Mouse (Mus musculus) kidney, postnatal 14 days (tissue): Measurements from ENCODE around the gene Glis2.
A peak's percentile ranks its signal among the peaks of the same experiment; 100 is the strongest.

Source experiments
- DNase-seq: peaks from one replicate; pipeline ENCODE4 v3.0.0; 2022; ENCODE audit warnings: mixed read lengths

The Glis2 gene

DNA sequence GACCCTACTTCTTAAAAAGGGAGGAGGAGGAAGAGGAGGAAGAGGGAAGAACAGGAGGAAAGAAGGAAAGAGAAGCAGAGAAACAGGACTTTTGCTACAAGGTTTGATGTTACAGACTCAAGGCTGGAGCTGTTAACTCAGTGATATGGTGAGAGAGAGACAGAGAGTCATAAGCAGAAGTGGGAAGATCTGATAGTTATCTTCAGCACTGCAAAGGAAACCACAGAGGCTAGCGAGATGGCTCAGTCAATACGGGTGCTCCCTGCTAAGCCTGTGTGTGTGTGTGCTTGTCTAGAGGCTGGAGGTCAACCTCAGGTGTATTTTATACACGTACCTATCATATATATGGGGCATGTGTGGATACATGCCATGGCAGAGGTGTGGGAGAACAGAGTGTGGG, 10.7 kb upstream of the Glis2 start:
- no peak for DNase-seq

DNA sequence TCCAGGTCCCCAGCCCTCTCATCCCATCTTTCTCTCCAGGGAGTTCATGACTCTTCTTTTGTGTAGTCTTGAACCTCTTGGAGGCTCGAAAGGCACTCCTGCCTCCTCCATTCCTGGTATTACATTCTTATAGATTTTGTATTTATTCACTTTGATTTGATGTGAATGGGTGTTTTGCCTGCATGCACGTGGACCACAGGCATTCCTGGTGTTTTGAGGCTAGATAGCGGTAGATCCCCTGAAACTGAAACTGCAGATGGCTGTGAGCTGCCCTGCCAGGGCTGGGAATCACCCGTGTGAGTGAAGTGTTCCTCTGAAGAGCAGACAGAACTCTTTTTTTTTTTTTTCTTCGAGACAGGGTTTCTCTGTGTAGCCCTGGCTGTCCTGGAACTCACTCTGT, 10.1 kb upstream of the Glis2 start:
- DNase-seq: no peak

DNA sequence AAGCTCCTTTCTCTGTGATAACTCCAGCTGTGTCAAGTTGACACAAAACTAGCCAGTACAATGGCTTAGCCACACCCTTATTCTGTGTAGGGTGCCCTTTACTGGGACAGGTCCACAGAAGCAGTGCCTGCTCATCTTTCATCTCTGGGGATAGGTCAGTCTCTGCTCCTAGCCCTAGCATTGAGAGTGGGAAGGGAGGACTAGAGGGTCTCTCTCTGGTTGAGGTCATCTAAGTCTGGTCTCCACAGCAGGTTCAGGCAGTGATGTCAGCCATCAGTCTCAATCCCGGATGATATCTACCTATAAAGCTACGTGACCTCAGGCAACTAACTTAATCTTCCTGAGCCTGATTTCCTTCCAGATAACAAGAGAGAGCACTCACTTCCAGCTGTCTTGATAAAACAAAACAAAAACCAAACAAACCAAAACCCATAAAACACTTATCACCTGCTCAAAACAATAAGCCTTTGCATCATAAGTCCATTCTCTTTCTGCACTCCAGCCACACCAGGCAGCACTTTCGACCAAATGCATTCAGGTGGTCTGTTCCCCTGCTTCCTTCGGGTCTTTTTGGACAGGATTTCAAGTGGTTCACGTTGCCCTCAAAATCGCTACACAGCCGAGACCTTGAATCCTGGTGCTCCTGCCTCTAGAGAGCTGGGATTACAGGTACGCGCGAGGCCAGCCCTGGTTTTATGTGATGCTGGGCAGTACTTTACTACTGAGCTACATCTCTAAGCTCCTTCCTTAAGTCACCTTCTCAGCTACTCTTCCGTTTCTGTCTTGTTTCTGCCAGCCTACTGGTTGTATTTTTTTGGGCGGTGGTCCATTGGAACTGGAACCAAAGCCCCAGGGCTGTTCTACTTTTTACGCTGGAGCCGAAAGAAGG, 8.6 kb upstream of the Glis2 start:
- no peak for DNase-seq

DNA sequence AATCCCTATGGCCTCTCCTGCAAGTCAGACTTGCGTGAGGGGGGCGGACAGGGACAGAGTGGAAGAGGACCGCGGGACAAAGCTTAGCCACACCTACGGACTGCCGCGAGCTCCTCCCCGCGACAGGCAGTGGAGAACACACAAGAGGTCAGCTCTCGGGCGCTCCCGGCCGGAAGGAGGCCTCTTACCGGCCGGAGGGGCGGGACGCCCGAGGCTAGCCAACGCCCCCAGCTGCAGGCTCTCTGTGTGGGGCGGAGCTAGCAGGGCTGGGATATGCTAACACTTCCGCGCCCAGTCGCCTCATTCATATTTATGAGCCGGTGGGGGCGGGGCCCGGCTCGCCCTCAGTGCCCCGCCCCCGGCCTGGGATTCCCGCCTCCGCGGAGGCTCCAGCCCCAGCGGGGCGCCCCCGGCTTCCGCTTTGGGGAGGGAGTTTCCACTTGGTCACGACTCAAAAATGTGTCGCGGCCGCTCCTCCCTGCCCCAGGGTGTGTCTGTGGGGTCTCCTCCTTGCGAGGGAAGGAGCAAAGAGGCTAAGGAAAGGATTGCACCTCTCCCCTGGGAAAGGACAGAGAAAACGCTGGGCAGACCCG, 7.9 kb upstream of the Glis2 start:
- peak; percentile 99 for DNase-seq

DNA sequence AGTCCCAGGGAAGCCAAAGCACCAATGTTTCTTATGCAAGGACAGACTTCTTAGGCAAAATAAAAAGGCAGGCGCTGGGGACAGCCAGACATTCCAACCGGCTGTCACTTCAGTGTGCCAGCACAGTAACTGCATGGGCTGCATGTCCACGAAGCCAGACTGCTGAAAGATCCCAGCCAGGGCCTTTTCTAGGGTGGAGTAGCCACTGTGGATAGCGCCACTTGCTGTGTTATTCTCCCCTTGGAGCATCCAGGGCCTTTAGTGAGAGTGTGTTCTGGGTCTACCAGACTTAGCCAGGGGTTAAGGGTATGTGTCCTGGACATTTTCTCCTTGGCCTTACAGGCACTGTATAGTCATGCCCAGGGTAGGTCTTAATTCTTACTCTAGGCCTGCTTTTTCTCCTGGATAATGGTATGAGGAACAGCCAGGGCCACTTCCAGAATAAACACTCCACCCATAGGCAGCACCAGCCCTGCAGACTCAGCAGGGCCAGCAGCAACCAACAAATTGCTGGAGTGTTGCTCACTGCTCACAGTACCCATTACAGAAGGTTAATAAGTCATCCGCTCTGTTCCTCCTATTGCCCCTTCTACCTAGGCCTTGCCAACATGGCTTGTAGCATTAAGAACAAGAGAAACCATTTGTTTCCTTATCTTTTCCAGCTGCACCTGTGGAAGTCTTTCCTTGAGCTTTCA, 6.8 kb upstream of the Glis2 start:
- DNase-seq: peak; percentile 74

DNA sequence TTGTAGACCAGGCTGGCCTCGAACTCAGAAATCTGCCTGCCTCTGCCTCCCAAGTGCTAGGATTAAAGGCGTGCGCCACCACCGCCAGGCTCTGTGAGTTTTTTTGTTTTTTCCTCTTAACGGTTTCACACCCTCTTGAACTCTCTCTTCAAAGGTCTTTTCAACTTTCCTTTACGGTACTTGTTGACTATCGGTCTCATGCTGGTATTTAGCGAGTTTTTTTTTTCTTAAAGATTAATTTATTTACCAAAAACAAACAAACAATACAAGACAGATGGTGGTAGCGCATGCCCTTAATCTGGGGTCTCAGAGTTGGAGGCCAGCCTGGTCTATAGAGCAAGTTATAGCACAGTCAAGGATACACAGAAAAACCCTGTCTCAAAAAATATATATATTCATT, 4.3 kb upstream of the Glis2 start:
- no peak for DNase-seq

DNA sequence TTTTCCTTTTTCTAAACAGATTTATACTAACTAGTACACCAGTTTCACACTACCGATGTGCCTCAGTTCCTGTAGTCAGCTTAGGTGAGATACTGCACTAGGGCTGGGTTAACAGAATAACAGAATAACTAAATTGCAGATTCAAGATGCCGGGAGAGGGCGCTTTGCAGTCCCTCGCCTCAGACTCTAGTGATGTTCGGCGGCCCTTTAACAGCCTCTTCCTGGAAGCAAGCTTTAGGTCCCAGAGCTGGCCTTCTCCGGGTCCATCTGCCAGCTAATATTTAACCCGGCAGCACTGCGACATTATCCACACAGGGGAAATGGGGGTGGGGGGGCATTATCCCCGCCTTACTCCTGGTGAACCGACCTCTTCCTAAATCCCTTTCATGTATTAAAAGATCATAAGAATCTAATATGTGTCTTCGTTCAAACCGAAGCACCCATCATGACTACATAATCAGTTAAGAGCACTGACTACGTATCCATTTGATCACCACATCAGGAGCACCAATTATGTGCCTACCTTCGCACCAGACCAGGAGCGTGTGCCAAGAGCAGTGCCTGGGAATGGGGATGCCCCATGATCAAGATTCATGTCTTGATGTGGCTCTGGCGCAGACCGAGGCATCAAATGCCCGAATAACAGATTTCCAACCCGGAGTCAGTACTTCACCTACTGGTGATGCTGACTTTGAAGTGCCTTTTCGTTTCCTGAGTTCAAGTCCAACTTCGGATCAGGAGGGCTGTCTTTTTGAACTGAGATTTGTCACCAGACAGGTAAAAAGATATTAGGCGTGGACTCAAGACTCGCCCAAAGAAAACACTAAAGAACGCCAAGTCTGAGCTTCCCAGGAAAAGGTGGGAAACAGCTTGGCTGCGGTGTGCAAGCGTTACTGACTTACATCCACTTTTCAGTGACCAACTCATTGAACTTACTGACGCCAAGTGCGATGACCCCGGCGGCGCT, 1.3 kb upstream of the Glis2 start:
- DNase-seq: peak; percentile 88

DNA sequence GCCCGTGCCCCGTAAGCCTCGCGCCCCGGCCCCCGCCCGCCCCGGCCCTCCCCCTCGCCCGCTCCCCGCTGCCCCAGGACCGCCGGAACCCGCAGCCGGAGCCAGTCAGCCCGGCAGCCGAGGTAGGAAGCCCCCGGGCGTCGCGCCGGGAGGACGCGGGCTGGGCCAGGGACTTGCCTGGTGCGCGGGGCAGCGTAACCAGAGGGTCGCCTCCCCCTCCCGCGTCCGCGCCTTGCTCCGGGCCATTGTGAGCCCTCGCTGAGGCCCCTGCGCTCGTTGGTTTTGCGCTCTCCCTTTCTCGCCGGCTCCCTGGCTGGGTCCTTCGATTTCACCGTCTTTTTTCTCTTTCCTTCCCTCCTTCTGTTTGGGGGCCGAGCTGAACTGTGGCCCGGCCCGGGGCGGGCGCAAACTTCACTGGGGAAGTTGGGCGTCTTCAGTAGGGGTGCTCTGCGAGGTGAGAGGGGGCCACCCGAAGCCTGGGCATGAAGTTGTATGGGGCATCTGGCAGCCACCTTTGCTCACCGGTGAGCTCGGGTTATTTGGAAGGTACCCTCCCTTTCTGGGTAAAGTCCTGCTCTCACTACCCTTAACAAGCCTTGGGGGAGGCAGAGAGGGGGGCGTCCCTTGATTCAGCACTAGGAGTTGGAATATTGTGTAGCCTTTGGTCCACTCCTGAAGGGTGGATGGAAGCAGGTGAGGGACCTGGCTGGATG, 457 bp downstream of the Glis2 start:
- DNase-seq: no peak

DNA sequence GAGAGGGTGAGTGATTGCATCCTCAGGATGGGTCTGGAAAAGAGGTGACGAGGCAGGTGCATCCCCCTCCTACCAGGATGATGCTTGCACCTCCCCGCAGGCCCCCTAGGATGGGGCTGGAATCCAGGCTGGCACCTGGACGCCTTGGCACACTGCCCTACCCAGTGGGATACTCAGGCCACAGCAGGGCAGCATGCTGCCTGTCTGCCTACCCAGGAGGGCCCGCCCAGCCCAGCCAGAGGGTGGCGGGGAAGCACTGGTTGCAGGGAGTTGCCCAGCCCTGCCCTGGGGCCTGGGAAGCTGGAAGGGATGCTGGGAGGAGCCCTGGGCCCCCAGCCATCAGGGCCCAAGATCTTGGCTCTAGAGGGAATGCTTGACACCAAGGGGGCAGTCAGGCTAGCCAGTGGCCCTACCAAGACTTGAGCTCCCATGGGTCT, 1.0 kb downstream of the Glis2 start:
- DNase-seq: peak; percentile 89

DNA sequence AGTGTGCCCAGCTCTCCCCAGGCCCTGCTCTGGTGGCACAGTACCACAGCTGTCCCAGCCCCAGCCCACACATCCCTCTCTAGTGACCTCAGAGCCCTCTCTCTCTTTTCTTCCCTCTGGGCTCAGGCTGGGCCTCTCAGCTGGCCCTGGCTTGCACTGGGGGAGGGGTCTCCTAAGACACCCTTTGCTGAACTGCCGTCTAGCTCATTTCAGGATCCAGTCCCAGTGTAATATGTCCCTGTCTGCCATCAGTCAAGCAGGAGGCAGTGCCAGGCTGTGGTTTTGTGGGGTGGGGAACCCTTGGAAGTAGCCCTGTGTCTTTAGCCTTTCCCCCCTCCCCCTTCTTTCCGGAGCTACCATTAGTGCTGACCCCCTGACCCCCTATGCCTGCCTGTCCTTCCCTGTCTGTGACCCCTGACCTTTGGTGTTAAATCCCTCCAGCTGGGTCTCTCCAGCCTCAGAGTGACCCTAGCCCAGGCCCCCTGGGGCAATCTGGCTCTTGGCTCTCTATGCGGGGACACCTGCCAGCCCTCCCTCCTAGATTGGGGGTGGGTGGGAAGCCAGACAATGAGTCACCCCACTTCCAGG, 1.7 kb downstream of the Glis2 start:
- DNase-seq: no peak

DNA sequence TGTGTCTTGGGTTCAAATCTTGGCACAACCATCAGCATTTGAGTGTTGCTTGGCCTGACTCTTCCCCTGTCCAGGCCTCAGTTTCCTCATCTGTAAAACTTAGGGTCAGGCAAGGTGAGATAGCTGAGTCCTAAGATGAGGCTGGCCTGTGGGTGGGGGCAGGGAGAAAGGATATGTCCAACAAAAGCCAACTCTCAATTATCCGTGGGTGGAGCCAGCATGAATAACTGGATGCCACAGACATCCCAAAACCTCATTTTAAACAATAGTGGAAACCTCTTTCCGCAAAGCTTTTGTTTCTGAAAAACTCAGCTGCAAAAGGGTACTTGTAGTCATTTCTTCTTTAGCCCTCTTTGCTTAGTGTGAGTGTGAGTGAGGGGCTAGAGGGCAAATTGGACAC, 2.3 kb downstream of the Glis2 start:
- DNase-seq: no peak

DNA sequence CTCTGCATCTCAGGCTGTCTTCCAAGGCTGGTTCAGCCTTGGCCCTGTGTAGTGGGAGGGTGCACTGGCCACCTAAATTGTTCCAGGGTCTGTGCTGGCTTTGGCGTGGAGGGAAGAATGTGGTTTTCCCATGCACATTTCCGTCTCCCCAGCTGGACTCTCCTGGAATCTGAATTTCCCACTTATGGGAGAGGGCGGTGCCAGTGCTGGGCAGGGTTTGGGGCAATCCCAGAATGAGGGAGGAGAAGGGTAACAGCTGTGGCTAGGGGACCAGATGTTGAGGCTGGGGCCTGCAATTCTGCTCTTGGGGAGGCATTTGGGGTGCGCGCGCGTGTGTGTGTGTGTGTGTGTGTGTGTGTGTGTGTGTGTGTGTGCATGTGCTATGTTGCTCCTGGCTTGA, 2.8 kb downstream of the Glis2 start:
- DNase-seq: no peak

DNA sequence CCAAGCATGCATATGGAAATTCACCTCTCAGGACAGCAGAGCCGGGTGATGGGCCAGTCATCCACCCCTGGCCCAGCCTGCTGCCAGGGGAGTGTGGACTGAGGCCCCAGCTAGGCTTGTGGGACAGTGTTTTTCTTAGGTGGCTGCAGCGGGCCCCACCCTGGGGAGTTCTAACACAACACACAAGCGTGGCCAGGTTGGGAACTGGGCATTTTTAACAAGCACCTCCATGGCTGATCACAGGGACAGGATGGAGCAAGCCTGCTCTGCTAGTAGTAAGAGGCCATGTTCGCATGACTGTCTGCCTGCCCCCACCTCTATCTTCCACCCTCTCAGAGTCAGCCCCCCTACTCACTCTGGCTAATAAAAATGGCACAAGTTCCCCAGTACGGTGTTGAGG, 3.5 kb downstream of the Glis2 start:
- DNase-seq: no peak

DNA sequence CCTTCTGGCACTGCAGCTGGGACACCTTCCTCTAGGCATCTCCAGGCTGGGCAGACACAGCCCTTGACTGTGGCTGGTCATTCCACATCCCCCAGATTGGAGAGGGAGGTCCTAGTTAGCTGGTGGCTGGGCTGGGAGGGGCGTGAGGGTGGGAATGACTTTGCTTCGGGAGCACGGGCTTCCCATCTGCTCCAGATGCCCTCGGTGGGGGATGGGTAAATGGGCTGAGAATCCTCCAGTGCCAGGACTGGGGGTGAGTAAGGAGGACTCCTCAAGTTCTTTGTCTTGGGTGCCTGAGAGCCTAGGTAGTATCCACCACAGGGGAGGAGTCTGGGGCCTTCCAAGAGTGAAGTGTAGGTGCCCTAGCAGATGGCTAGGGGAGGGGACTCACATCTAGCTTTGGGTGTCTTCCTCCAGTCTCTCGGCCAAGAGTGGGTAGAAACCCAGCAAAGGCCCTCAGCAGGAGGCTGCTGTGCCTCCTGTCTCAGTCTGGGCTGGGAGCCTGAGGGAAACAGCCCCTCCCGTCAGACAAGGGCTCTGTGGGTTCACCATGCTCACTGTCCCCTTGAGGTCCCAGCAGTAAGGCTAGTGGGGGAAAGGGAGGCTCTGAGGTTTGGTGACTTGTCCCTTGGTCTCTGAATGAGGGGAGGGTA, 4.5 kb downstream of the Glis2 start:
- DNase-seq: no peak

DNA sequence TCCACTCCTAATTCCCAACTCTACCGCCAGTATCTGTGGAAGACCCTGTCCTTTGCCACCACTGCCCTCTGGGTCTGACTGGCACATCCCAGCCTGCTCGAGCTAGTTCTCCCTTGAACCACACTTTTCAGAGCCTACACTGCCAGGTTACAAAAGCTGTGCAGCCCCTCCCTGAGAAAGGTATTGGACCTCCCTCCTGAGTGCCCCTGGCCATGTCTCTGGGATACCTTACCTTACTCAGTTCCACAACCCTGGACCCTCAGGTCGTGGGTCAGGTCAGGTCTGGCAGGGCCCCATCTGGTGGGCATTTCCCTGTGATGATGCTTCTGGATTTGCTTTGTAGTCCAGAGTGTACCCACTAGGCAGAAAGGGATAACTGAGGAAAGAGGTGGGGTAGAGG, 5.1 kb downstream of the Glis2 start:
- no peak for DNase-seq

DNA sequence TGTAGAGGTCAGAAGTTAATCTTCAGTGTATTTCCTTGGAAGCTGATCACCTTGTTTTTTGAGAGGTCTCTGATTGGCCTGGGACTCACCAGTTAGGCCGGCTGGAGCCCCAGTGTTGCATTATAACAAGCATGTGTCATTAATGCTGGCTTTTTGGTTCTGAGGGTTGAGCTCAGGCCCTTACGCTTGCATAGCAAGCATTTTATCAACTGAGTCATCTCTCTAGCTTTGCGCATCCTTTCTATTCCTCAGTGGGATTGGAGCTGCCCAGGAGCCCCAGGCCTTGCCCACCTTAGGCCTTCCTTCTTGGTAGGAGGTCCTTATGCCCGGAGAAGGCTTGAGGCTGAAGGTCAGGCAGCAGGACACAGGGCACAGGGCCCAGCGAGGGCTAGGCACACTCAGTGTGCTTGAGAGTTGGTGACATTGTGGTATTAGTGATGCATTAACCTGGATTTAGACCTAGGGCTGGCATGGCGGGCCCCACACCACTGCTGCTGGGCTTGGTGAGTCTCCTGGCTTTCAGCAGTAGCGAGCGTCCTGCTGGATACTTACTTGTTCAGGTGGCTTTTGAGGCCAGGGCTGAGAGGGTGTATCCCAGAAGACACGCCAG, 6.3 kb downstream of the Glis2 start:
- peak; percentile 84 for DNase-seq

DNA sequence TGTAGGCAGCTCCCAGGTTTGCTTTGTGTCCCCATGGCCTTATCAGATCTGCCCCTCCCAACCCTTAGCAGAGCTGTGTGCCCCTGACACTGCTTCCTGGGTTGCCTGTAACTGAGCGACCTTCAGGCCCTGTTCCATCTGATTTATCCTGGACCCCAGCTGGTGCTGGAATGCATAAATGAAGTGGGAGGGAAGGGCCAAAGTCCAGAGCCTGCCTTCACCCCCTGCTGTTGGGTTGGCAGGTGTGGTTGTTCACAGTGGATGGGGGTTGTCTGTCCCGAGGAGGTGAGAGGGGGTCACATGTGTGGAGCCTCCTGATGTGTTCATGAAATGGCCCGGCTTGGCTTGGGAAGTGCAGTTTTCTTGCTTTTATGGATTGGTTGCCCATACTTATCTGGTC, 7.7 kb downstream of the Glis2 start:
- peak; percentile 91 for DNase-seq

DNA sequence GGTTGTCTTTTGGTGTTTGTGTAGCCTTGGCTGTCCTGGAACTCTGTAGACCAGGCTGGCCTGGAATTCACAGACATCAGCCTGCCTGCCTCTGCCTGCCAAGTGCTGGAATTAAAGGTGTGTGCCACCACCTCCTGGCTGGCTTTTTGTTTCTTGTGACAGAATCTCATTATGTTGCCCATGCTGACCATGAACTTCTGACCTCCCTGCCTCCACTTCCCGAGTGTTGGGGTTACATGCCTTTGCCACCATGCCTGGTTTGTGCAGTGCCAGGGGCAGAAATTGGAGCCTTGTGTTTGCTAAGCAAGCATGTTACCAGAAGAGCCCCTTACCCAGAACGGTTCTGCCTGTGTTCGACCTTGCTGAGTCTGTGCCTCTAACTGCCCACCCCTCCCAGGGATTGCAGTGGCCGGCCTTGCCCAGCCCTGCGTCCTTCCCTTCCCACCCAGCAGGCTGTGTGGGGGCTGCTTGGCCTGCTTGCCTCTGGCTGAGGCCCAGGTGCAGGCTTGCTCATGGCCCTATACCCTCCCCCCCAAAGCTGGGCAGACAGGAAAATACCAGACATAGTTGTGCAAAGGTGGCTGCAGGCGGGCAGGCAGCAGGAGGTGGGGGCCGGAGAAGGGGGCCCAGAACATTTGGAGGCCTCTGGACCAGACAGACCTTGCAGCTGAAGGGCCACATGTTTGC, 8.4 kb downstream of the Glis2 start:
- peak; percentile 91 for DNase-seq

DNA sequence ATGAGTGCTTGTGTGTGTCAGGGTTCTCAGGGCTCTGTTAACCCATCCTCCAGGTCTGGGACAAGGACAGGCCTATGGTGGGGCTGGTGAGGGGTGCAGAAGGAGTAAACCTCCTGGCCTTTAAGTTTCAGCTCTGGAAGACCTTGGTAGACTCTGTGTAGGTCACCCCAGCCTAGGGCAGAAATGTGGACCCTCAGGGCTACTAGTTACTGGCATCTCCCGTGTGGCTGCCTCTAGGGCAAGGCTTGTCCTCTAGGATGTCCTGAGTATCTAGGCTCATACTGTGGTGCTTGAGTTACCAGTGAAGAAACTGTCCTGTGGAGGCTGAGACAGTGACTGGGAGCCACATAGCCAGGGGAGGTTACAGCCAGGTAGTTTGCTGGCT, 8.9 kb downstream of the Glis2 start:
- DNase-seq: no peak

DNA sequence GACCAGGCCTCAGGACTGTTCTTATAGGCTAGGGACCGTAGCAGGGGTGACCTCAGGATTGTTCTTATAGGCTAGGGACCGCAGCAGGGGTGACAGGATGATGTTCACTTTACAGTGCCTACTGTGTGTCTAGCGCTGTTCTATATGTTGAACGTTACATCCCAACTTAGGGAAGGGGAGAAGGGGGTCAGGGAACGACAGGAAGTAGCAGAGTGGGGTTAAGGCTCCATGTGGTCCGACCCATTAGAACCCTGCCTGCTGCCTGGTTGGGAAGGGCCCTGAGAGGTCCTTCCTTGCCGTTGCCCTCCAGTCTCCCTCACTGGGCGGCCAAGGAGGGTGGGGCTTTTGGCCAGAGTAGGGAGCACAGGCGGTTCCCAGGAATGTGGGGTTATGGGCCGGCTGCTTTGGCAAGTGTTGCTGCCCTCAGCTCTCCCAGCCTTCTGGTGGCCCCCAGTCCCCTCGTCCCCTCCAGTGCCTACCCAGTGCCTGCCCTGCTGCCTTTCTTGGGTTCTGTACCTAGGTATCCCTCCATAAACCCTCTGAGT, 9.9 kb downstream of the Glis2 start:
- peak; percentile 72 for DNase-seq
